Mouse (Mus musculus): ENCODE data around the gene Kcnma1. TPM values are rescaled to one million over a fixed set of nuclear protein-coding genes. Genes with fewer than 3 reads are reported as not detected.

Kcnma1 gene
- 100 to 1,000 TPM; 151 to 190 (median 165) TPM for total RNA-seq (2022)

GRCm38 (mm10) chr14:24014391-24014790 is at the start of gene Kcnma1:
Gene Kcnma1 (minus strand): TSS chr14:24014491.
- DNase-seq (ENCODE audit: low spot score in 2 of 2) = no peak

- DNase-seq (ENCODE audit: low spot score in 2 of 2) = no peak
Observed at GRCm38 (mm10) chr14:24059747-24060146, 45.5 kb upstream of the Kcnma1 start.

GRCm38 (mm10) chr14:24059287-24059686 is 45.0 kb upstream of the Kcnma1 start:
- DNase-seq (ENCODE audit: low spot score in 2 of 2) = no peak

GRCm38 (mm10) chr14:24051821-24052220 is 37.5 kb upstream of the Kcnma1 start:
- DNase-seq (ENCODE audit: low spot score in 2 of 2) = no peak

GRCm38 (mm10) chr14:24036609-24037008 is 22.3 kb upstream of the Kcnma1 start:
- DNase-seq (ENCODE audit: low spot score in 2 of 2) = no peak

- no peak for DNase-seq (ENCODE audit: low spot score in 2 of 2)
Observed at GRCm38 (mm10) chr14:24036208-24036535, 21.9 kb upstream of the Kcnma1 start.

GRCm38 (mm10) chr14:24035486-24036207 is 21.4 kb upstream of the Kcnma1 start:
- DNase-seq (ENCODE audit: low spot score in 2 of 2) = no peak

- DNase-seq (ENCODE audit: low spot score in 2 of 2) = no peak
Observed at GRCm38 (mm10) chr14:24032876-24033389, 18.6 kb upstream of the Kcnma1 start.

- DNase-seq (ENCODE audit: low spot score in 2 of 2) = no peak
Observed at GRCm38 (mm10) chr14:24032201-24032600, 17.9 kb upstream of the Kcnma1 start.

- peak in 1 of 2 experiments; percentile 57 for DNase-seq (ENCODE audit: low spot score in 2 of 2)
Observed at GRCm38 (mm10) chr14:24020718-24021117, 6.4 kb upstream of the Kcnma1 start.

GRCm38 (mm10) chr14:24009978-24010377 is 4.3 kb downstream of the Kcnma1 start:
- DNase-seq (ENCODE audit: low spot score in 2 of 2) = no peak

- DNase-seq (ENCODE audit: low spot score in 2 of 2) = peak; percentile 54 to 90
Observed at GRCm38 (mm10) chr14:24008252-24008651, 6.0 kb downstream of the Kcnma1 start.

GRCm38 (mm10) chr14:24006276-24006675 is 8.0 kb downstream of the Kcnma1 start:
- no peak for DNase-seq (ENCODE audit: low spot score in 2 of 2)

GRCm38 (mm10) chr14:24004471-24005271 is 9.6 kb downstream of the Kcnma1 start:
- DNase-seq (ENCODE audit: low spot score in 2 of 2) = peak; percentile 46 to 64

GRCm38 (mm10) chr14:24003450-24004381 is 10.6 kb downstream of the Kcnma1 start:
- DNase-seq (ENCODE audit: low spot score in 2 of 2) = peak; percentile 51 to 63

- peak; percentile 25 to 50 for DNase-seq (ENCODE audit: low spot score in 2 of 2)
Observed at GRCm38 (mm10) chr14:24002647-24003046, 11.6 kb downstream of the Kcnma1 start.

- DNase-seq (ENCODE audit: low spot score in 2 of 2) = no peak
Observed at GRCm38 (mm10) chr14:23997912-23998311, 16.4 kb downstream of the Kcnma1 start.

- no peak for DNase-seq (ENCODE audit: low spot score in 2 of 2)
Observed at GRCm38 (mm10) chr14:23995831-23996230, 18.5 kb downstream of the Kcnma1 start.

- DNase-seq (ENCODE audit: low spot score in 2 of 2) = no peak
Observed at GRCm38 (mm10) chr14:23990871-23991270, 23.4 kb downstream of the Kcnma1 start.

GRCm38 (mm10) chr14:23989696-23990095 is 24.6 kb downstream of the Kcnma1 start:
- DNase-seq (ENCODE audit: low spot score in 2 of 2) = no peak

- DNase-seq (ENCODE audit: low spot score in 2 of 2) = peak in 1 of 2 experiments; percentile 59
Observed at GRCm38 (mm10) chr14:23982205-23982604, 32.1 kb downstream of the Kcnma1 start.

Measured in left cerebral cortex, adult 8-10 months (tissue).